Mouse (Mus musculus): ENCODE results near the gene Adk. TPM values are rescaled to one million over a fixed set of nuclear protein-coding genes. Genes with fewer than 3 reads are reported as not detected.

Adk gene
- polyA plus RNA-seq, 1 experiment from 2014 or later: 240 TPM

- H3K9me3 ChIP-seq (ENCODE audit: control insufficient read depth): no peaks in the 10 kb centered on the region
- H3K4me1 ChIP-seq (replicated peaks; ENCODE audit: control insufficient read depth, insufficient read depth, low read length): peaks cover 5% of the 10 kb centered on the region; the same call in 1 of the 2 replicates
- no peaks in the 10 kb centered on the region for H3K27me3 ChIP-seq (replicated peaks; ENCODE audit: control insufficient read depth, insufficient read depth, low read length)
- WGBS: 35% methylated on average over 3 of the region's 3 CpGs
- peak; percentile 72 for TF ChIP-seq CTCF (IDR thresholded peaks at IDR 0.05; ENCODE audit: low read depth)
- no peak overlapping the region for H3K9ac ChIP-seq (ENCODE audit: low read depth, low read length)
- H3K4me3 ChIP-seq (ENCODE audit: low read depth, low read length): no peak overlapping the region
- 0 out of 2 replicates have a peak, but pooled peaks have one; percentile 26 for ATAC-seq
- H3K27ac ChIP-seq (ENCODE audit: low read depth, low read length): peak overlapping the region; percentile 60
- H3K36me3 ChIP-seq (ENCODE audit: control insufficient read depth, insufficient read depth): no peaks in the 10 kb centered on the region
- peak overlapping the region; percentile 45; the same call in 1 of the 2 replicates for H3K4me2 ChIP-seq (replicated peaks; ENCODE audit: low read depth)
Observed at GRCm38 (mm10) chr14:21115888-21116460, 63.6 kb downstream of the Adk start.

GRCm38 (mm10) chr14:21118095-21118494, 65.7 kb downstream of the Adk start:
- Histone ChIP-seq H3K4me3 (ENCODE audit: low read depth, low read length) (no peak overlapping the region), H3K36me3 (ENCODE audit: control insufficient read depth, insufficient read depth) (no peaks in the 10 kb centered on the region), H3K4me2 (replicated peaks; ENCODE audit: low read depth) (no peak overlapping the region), H3K9ac (ENCODE audit: low read depth, low read length) (no peak overlapping the region), H3K4me1 (replicated peaks; ENCODE audit: control insufficient read depth, insufficient read depth, low read length) (no peaks in the 10 kb centered on the region), H3K27me3 (replicated peaks; ENCODE audit: control insufficient read depth, insufficient read depth, low read length) (no peaks in the 10 kb centered on the region), H3K27ac (ENCODE audit: low read depth, low read length) (no peak overlapping the region), H3K9me3 (ENCODE audit: control insufficient read depth) (no peaks in the 10 kb centered on the region)
- ATAC-seq: no peak
- WGBS: 44% methylated on average over 4 of the region's 4 CpGs
- TF ChIP-seq CTCF (IDR thresholded peaks at IDR 0.05; ENCODE audit: low read depth): no peak

- WGBS: 77% methylated on average over 9 of the region's 9 CpGs
- TF ChIP-seq CTCF (IDR thresholded peaks at IDR 0.05; ENCODE audit: low read depth): no peak
- H3K9me3 ChIP-seq (ENCODE audit: control insufficient read depth): no peaks in the 10 kb centered on the region
- no peaks in the 10 kb centered on the region for H3K36me3 ChIP-seq (ENCODE audit: control insufficient read depth, insufficient read depth)
- no peak for ATAC-seq
- H3K4me3 ChIP-seq (ENCODE audit: low read depth, low read length): no peak overlapping the region
- H3K27me3 ChIP-seq (replicated peaks; ENCODE audit: control insufficient read depth, insufficient read depth, low read length): no peaks in the 10 kb centered on the region
- H3K9ac ChIP-seq (ENCODE audit: low read depth, low read length): no peak overlapping the region
- H3K4me1 ChIP-seq (replicated peaks; ENCODE audit: control insufficient read depth, insufficient read depth, low read length): no peaks in the 10 kb centered on the region
- no peak overlapping the region for H3K27ac ChIP-seq (ENCODE audit: low read depth, low read length)
- H3K4me2 ChIP-seq (replicated peaks; ENCODE audit: low read depth): no peak overlapping the region
Observed at GRCm38 (mm10) chr14:21119653-21120313, 67.4 kb downstream of the Adk start.

- no peaks in the 10 kb centered on the region for H3K36me3 ChIP-seq (ENCODE audit: control insufficient read depth, insufficient read depth)
- WGBS: 33% methylated on average over 3 of the region's 3 CpGs
Observed at GRCm38 (mm10) chr14:21120473-21120872, 68.1 kb downstream of the Adk start.

GRCm38 (mm10) chr14:21127215-21127614, 74.8 kb downstream of the Adk start:
- Histone ChIP-seq H3K4me1 (replicated peaks; ENCODE audit: control insufficient read depth, insufficient read depth, low read length) (no peaks in the 10 kb centered on the region; the same call in 1 of the 2 replicates), H3K9ac (ENCODE audit: low read depth, low read length) (no peak overlapping the region), H3K4me2 (replicated peaks; ENCODE audit: low read depth) (no peak overlapping the region), H3K36me3 (ENCODE audit: control insufficient read depth, insufficient read depth) (no peaks in the 10 kb centered on the region), H3K4me3 (ENCODE audit: low read depth, low read length) (no peak overlapping the region), H3K9me3 (ENCODE audit: control insufficient read depth) (no peaks in the 10 kb centered on the region), H3K27ac (ENCODE audit: low read depth, low read length) (no peak overlapping the region), H3K27me3 (replicated peaks; ENCODE audit: control insufficient read depth, insufficient read depth, low read length) (no peaks in the 10 kb centered on the region)
- peak; percentile 31; the same call in 1 of the 2 replicates for ATAC-seq
- no peak for TF ChIP-seq CTCF (IDR thresholded peaks at IDR 0.05; ENCODE audit: low read depth)
- 69% methylated on average over 6 of the region's 6 CpGs for WGBS

More at GRCm38 (mm10) chr14:21120473-21120872, 68.1 kb downstream of the Adk start:
- no peaks in the 10 kb centered on the region for H3K27me3 ChIP-seq (replicated peaks; ENCODE audit: control insufficient read depth, insufficient read depth, low read length)
- H3K9me3 ChIP-seq (ENCODE audit: control insufficient read depth): no peaks in the 10 kb centered on the region
- peak; percentile 74 for TF ChIP-seq CTCF (IDR thresholded peaks at IDR 0.05; ENCODE audit: low read depth)
- ATAC-seq: no peak
- no peak overlapping the region for H3K4me2 ChIP-seq (replicated peaks; ENCODE audit: low read depth)
- no peaks in the 10 kb centered on the region for H3K4me1 ChIP-seq (replicated peaks; ENCODE audit: control insufficient read depth, insufficient read depth, low read length)
- no peak overlapping the region for H3K4me3 ChIP-seq (ENCODE audit: low read depth, low read length)
- H3K9ac ChIP-seq (ENCODE audit: low read depth, low read length): no peak overlapping the region
- no peak overlapping the region for H3K27ac ChIP-seq (ENCODE audit: low read depth, low read length)

- no peaks in the 10 kb centered on the region for H3K4me1 ChIP-seq (replicated peaks; ENCODE audit: control insufficient read depth, insufficient read depth, low read length)
- peak; percentile 95 for TF ChIP-seq CTCF (IDR thresholded peaks at IDR 0.05; ENCODE audit: low read depth)
- H3K36me3 ChIP-seq (ENCODE audit: control insufficient read depth, insufficient read depth): no peaks in the 10 kb centered on the region
- no peak overlapping the region for H3K9ac ChIP-seq (ENCODE audit: low read depth, low read length)
- no peak overlapping the region for H3K4me3 ChIP-seq (ENCODE audit: low read depth, low read length)
- ATAC-seq: no peak
- 51% methylated on average over 1 of the region's 1 CpGs for WGBS
- no peak overlapping the region for H3K27ac ChIP-seq (ENCODE audit: low read depth, low read length)
- H3K9me3 ChIP-seq (ENCODE audit: control insufficient read depth): no peaks in the 10 kb centered on the region
- H3K4me2 ChIP-seq (replicated peaks; ENCODE audit: low read depth): no peak overlapping the region
- no peaks in the 10 kb centered on the region for H3K27me3 ChIP-seq (replicated peaks; ENCODE audit: control insufficient read depth, insufficient read depth, low read length)
Observed at GRCm38 (mm10) chr14:21136906-21137305, 84.5 kb downstream of the Adk start.

Measured in intestine, postnatal 0 days (tissue).